Mouse (Mus musculus): ENCODE measurements around the gene Esm1. TPM values are rescaled to one million over a fixed set of nuclear protein-coding genes. Genes with fewer than 3 reads are reported as not detected.

The Esm1 gene
- total and polyA plus RNA-seq, 2 experiments from 2014 or later = 0.44 to 3.0 TPM

GRCm38 (mm10) chr13:113183720-113184119, 25.7 kb upstream of the Esm1 start:
- Histone ChIP-seq H3K4me2 (ENCODE audit: low read depth, low read length, poor library complexity, severe bottlenecking) (no peak overlapping the region), H3K36me3 (ENCODE audit: insufficient read depth, low read length) (no peaks in the 10 kb centered on the region), H3K4me3 (ENCODE audit: low read depth, low read length) (no peak overlapping the region), H3K27me3 (ENCODE audit: insufficient read depth, low read length) (no peaks in the 10 kb centered on the region), H3K27ac (ENCODE audit: low read depth, low read length) (no peak overlapping the region), H3K9me3 (ENCODE audit: low read length) (no peaks in the 10 kb centered on the region), H3K4me1 (ENCODE audit: insufficient read depth, low read length) (no peaks in the 10 kb centered on the region), H3K9ac (replicated peaks; ENCODE audit: low read length, poor library complexity, severe bottlenecking) (no peak overlapping the region)
- WGBS = 85% methylated on average over 4 of the region's 4 CpGs
- DNase-seq (ENCODE audit: low spot score) (no peak), ATAC-seq (ENCODE audit: low FRiP score) (no peak)
- TF ChIP-seq CTCF (IDR thresholded peaks at IDR 0.05) = no peak

DNA sequence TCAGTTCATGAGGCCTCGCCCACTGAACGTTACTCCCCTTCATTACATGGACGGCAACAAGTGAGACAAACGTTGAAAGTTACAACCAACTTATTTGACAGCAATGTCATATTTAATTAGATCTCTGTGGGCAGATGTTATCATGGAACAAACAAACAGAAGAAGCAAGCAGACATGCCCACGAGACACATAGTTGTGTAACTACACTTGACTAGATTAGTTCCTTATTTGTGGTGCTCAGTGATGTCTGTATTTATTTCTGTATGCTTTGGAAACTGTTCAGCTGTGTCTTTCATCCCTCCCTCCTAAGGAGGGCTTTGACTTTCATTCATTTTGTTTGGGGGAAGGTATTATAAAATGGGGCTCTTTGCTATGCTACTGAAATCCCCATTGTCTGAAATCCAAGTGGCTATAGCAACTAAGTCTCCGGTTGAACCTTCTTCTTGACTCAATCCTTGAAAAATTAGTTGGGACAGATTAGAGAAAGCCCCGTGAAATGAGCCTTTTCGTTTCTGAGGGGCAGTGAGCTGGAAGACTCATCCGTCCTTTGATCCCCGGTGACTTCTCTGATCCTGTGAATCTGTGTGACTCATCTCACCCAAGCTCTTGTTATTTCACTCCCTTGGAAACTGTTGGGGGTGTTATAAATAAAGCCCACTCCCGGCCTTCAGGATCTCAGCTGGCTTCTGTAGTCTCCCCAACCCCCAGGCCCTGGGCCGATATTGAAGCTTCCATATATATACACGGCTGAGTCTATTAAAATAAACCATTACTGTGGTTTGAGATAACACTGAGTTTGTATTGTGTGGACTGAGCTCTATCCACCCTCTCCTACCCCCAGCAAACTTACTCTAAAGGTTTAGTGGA, 12.4 kb upstream of the Esm1 start:
- no peaks in the 10 kb centered on the region for H3K36me3 ChIP-seq (ENCODE audit: insufficient read depth, low read length)
- no peaks in the 10 kb centered on the region for H3K4me1 ChIP-seq (ENCODE audit: insufficient read depth, low read length)
- no peak overlapping the region for H3K4me3 ChIP-seq (ENCODE audit: low read depth, low read length)
- no peak overlapping the region for H3K4me2 ChIP-seq (ENCODE audit: low read depth, low read length, poor library complexity, severe bottlenecking)
- H3K9me3 ChIP-seq (ENCODE audit: low read length) = no peaks in the 10 kb centered on the region
- TF ChIP-seq CTCF (IDR thresholded peaks at IDR 0.05) = no peak
- H3K27ac ChIP-seq (ENCODE audit: low read depth, low read length) = no peak overlapping the region
- DNase-seq (ENCODE audit: low spot score) (peak; percentile 6), ATAC-seq (ENCODE audit: low FRiP score) (no peak)
- WGBS = 15% methylated on average over 13 of the region's 13 CpGs
- no peak overlapping the region for H3K9ac ChIP-seq (replicated peaks; ENCODE audit: low read length, poor library complexity, severe bottlenecking)
- no peaks in the 10 kb centered on the region for H3K27me3 ChIP-seq (ENCODE audit: insufficient read depth, low read length)

DNA sequence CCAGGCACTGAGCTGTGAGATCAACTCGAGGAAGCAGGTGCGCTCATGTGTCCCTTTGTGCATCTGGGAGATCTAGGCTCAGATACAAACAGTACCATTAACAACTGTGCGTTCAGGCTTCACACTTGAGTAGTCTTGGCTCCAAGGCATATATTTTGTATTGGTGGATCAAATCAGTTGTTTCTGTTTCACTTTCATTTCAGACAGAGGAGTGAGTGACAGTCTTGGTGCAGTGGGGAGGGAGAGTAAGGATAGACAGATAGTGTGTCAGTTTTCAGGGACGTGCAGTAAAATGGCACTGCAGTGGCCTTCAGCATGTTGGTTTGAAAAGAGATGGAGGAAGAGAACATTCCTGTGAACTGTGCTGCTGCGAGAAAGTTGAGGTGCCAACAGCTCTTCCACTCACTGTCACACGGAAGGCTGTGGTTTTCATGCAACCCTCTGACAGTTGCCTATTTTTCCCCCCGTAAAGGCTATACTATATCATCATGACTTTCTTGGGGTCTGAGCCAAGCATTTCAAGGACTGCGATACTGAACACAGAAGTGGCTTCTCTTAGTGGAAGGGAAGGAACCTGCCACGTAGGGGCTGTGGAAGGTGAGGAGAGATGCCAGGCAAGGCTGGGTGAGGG, 11.5 kb upstream of the Esm1 start:
- H3K4me1 ChIP-seq (ENCODE audit: insufficient read depth, low read length) = no peaks in the 10 kb centered on the region
- no peak overlapping the region for H3K4me2 ChIP-seq (ENCODE audit: low read depth, low read length, poor library complexity, severe bottlenecking)
- no peak for TF ChIP-seq CTCF (IDR thresholded peaks at IDR 0.05)
- H3K27ac ChIP-seq (ENCODE audit: low read depth, low read length) = no peak overlapping the region
- WGBS = 65% methylated on average over 9 of the region's 9 CpGs
- no peaks in the 10 kb centered on the region for H3K36me3 ChIP-seq (ENCODE audit: insufficient read depth, low read length)
- no peak overlapping the region for H3K9ac ChIP-seq (replicated peaks; ENCODE audit: low read length, poor library complexity, severe bottlenecking)
- no peaks in the 10 kb centered on the region for H3K27me3 ChIP-seq (ENCODE audit: insufficient read depth, low read length)
- DNase-seq (ENCODE audit: low spot score) (no peak), ATAC-seq (ENCODE audit: low FRiP score) (no peak)
- H3K9me3 ChIP-seq (ENCODE audit: low read length) = no peaks in the 10 kb centered on the region
- no peak overlapping the region for H3K4me3 ChIP-seq (ENCODE audit: low read depth, low read length)

- no peak for DNase-seq (ENCODE audit: low spot score)
- no peaks in the 10 kb centered on the region for H3K36me3 ChIP-seq (ENCODE audit: insufficient read depth, low read length)
- no peaks in the 10 kb centered on the region for H3K4me1 ChIP-seq (ENCODE audit: insufficient read depth, low read length)
- 76% methylated on average over 3 of the region's 3 CpGs for WGBS
- H3K4me3 ChIP-seq (ENCODE audit: low read depth, low read length) = no peak overlapping the region
- H3K9ac ChIP-seq (replicated peaks; ENCODE audit: low read length, poor library complexity, severe bottlenecking) = no peak overlapping the region
- H3K4me2 ChIP-seq (ENCODE audit: low read depth, low read length, poor library complexity, severe bottlenecking) = no peak overlapping the region
- H3K9me3 ChIP-seq (ENCODE audit: low read length) = no peaks in the 10 kb centered on the region
- no peak for TF ChIP-seq CTCF (IDR thresholded peaks at IDR 0.05)
- no peak overlapping the region for H3K27ac ChIP-seq (ENCODE audit: low read depth, low read length)
- no peaks in the 10 kb centered on the region for H3K27me3 ChIP-seq (ENCODE audit: insufficient read depth, low read length)
- no peak for ATAC-seq (ENCODE audit: low FRiP score)
Observed at GRCm38 (mm10) chr13:113199331-113199730, 10.1 kb upstream of the Esm1 start.

DNA sequence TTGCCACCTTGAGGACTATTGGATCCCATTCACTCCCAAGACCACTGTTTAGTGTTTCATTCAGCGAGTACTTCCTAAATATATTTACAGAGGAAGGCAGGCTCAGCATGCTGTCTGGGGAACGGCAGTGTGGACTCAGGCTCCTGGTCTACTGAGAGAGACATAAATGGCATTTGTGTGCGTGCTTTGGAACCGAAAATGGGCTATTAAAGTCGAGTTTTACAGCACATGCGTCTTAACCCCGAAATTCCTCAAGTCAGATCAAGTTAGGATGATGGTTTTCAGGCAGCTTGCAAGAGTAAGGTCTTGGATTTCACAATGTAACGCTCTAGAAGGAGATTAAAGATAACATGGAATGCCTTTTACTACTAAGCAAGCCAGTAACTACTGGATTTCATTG, 8.7 kb upstream of the Esm1 start:
- no peak for TF ChIP-seq CTCF (IDR thresholded peaks at IDR 0.05)
- no peaks in the 10 kb centered on the region for H3K4me1 ChIP-seq (ENCODE audit: insufficient read depth, low read length)

GRCm38 (mm10) chr13:113201631-113202030, 7.8 kb upstream of the Esm1 start:
- Histone ChIP-seq H3K27me3 (ENCODE audit: insufficient read depth, low read length) (no peaks in the 10 kb centered on the region), H3K9me3 (ENCODE audit: low read length) (no peaks in the 10 kb centered on the region), H3K4me1 (ENCODE audit: insufficient read depth, low read length) (no peaks in the 10 kb centered on the region), H3K4me2 (ENCODE audit: low read depth, low read length, poor library complexity, severe bottlenecking) (no peak overlapping the region), H3K4me3 (ENCODE audit: low read depth, low read length) (no peak overlapping the region), H3K27ac (ENCODE audit: low read depth, low read length) (no peak overlapping the region), H3K9ac (replicated peaks; ENCODE audit: low read length, poor library complexity, severe bottlenecking) (no peak overlapping the region), H3K36me3 (ENCODE audit: insufficient read depth, low read length) (no peaks in the 10 kb centered on the region)
- no peak for TF ChIP-seq CTCF (IDR thresholded peaks at IDR 0.05)
- no peak for ATAC-seq (ENCODE audit: low FRiP score)
- DNase-seq (ENCODE audit: low spot score) = no peak
- WGBS = 89% methylated on average over 2 of the region's 2 CpGs

More for the DNA sequence above, 8.7 kb upstream of the Esm1 start:
- no peak overlapping the region for H3K27ac ChIP-seq (ENCODE audit: low read depth, low read length)
- no peak overlapping the region for H3K4me2 ChIP-seq (ENCODE audit: low read depth, low read length, poor library complexity, severe bottlenecking)
- no peaks in the 10 kb centered on the region for H3K9me3 ChIP-seq (ENCODE audit: low read length)
- no peaks in the 10 kb centered on the region for H3K36me3 ChIP-seq (ENCODE audit: insufficient read depth, low read length)
- H3K27me3 ChIP-seq (ENCODE audit: insufficient read depth, low read length) = no peaks in the 10 kb centered on the region
- H3K9ac ChIP-seq (replicated peaks; ENCODE audit: low read length, poor library complexity, severe bottlenecking) = no peak overlapping the region
- ATAC-seq (ENCODE audit: low FRiP score) (no peak), DNase-seq (ENCODE audit: low spot score) (no peak)
- WGBS = 56% methylated on average over 8 of the region's 8 CpGs
- H3K4me3 ChIP-seq (ENCODE audit: low read depth, low read length) = no peak overlapping the region
